Mouse (Mus musculus): ENCODE data around the gene Ptges2.

Ptges2 gene

GRCm38 (mm10) chr2:32436686-32437372 is 41.1 kb downstream of the Ptges2 start:
- DNase-seq (ENCODE audit: extremely low read depth, insufficient read length, low spot score) = peak; percentile 69

- DNase-seq (ENCODE audit: extremely low read depth, insufficient read length, low spot score) = no peak
These were observed 42.0 kb downstream of the Ptges2 start for GRCm38 (mm10) chr2:32437612-32438166.

DNA sequence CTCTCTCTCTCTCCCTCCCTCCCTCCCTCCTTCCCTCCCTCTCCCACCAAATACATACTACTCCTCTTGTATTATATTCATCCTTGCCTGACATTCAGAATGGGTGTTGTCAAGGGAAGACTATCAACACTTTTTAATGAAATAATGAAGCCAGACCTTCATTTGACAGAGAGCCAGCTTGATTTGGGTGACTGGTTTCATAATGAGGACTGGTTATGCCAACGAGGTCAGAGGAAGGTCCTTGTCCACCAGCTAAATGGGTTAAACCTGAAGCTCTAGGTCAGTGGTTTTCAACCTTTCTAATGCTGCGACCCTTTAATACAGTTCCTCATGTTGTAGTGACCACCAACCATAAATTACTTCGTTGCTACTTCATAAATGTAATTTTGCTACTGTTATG is 43.0 kb downstream of the Ptges2 start:
- DNase-seq (ENCODE audit: extremely low read depth, insufficient read length, low spot score) = no peak

DNA sequence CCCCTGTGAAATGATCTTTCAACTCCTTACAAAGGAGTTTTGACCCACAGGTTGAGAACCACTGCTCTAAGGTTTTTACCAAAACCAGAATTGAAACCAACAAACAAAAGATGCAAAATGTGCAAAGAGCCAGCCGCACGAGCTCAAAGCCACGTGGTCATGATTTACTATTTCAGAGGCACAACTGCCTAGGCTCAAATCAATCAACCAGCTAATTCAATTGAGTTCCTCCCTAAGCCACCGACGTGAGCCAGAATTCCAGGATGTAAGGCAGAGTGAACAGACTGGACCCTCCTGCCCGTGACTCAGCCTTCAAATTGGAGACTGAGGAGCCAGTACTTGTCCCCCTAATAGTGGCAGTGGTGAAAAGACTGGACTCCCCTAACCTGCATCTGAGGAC is 43.5 kb downstream of the Ptges2 start:
- no peak for DNase-seq (ENCODE audit: extremely low read depth, insufficient read length, low spot score)

GRCm38 (mm10) chr2:32440164-32440563 is 44.5 kb downstream of the Ptges2 start:
- DNase-seq (ENCODE audit: extremely low read depth, insufficient read length, low spot score) = no peak

- no peak for DNase-seq (ENCODE audit: extremely low read depth, insufficient read length, low spot score)
These were observed 44.9 kb downstream of the Ptges2 start for GRCm38 (mm10) chr2:32440632-32441031.

GRCm38 (mm10) chr2:32441550-32441949 is 45.9 kb downstream of the Ptges2 start:
- no peak for DNase-seq (ENCODE audit: extremely low read depth, insufficient read length, low spot score)

GRCm38 (mm10) chr2:32445535-32445934 is 49.8 kb downstream of the Ptges2 start:
- no peak for DNase-seq (ENCODE audit: extremely low read depth, insufficient read length, low spot score)

GRCm38 (mm10) chr2:32447264-32447936 is 51.7 kb downstream of the Ptges2 start:
- no peak for DNase-seq (ENCODE audit: extremely low read depth, insufficient read length, low spot score)

DNA sequence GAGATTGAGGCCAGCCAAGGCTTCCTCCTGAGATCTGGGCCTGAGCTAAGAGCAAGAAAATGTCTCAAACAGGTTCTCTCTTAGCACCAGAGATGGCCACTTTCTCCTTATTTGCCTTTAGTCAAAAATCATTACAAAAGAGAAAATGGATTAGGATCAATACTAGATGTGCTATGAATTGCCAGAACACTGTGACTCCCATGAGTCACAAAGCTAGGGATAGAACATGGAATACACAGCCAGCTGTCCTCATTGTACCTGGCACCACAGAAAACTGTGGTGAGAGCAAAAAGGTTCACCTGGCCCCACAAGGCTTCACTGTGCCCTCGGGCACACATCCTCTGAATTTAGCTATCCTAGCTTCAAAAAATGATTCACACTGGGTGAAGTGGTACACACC is 52.8 kb downstream of the Ptges2 start:
- no peak for DNase-seq (ENCODE audit: extremely low read depth, insufficient read length, low spot score)

- DNase-seq (ENCODE audit: extremely low read depth, insufficient read length, low spot score) = no peak
These were observed 54.4 kb downstream of the Ptges2 start, which contains the start of gene Naif1 for GRCm38 (mm10) chr2:32449761-32450754. TSS of gene Naif1 (plus strand) at chr2:32450457.

DNA sequence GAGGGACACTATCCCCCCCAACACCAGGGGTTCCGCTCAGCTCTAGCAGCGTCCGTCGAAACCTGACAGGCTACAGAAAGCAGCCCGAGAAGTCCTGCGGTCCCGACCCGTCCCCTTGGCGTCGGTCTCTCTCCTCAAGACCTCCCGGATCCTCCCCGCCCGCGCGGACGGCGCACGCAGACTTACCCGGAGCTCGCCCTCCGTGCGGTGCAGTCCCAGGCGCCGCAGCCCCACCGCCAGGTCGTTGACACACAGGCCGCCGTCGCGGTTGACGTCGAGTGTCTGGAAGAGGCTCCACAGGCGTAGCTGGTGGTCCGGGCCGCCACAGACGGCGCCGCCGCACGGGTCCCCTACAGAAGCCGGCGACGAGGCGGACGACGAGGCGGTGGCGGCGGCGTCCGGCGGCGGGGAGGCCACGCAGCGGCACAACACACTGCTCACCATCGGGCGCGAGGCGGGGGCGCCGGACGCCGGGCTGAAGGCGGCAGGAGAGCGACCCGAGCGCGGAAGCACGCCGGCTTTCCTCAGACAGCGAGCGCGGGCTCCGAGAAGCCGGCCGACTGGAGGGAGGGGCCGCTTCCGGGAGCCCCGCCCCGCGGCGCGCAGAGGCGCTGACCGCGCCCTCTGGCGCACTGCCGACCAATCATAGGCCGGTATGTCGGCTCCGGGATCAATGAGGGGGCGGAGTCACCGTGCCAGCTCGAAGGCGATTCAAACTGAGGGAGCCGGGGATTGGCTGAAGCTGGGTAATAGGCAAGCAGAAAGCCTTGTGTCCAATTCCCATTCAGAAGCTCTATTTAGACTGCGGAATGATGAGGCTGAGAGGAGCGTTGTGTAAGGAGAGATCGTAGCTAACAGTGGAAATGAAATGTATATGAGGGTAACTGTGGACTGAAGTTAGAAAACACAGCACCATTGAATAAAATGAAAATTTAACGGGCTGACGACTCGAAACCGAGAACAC is 55.5 kb downstream of the Ptges2 start, which contains the start of gene Slc25a25:
Slc25a25 (minus strand) TSS at position 565 of the 964 bp plus-strand sequence.
- peak; percentile 95 for DNase-seq (ENCODE audit: extremely low read depth, insufficient read length, low spot score)

GRCm38 (mm10) chr2:32451870-32452372 is 56.2 kb downstream of the Ptges2 start:
- peak; percentile 97 for DNase-seq (ENCODE audit: extremely low read depth, insufficient read length, low spot score)

- DNase-seq (ENCODE audit: extremely low read depth, insufficient read length, low spot score) = peak; percentile 44
These were observed 56.8 kb downstream of the Ptges2 start for GRCm38 (mm10) chr2:32452441-32452971.

DNA sequence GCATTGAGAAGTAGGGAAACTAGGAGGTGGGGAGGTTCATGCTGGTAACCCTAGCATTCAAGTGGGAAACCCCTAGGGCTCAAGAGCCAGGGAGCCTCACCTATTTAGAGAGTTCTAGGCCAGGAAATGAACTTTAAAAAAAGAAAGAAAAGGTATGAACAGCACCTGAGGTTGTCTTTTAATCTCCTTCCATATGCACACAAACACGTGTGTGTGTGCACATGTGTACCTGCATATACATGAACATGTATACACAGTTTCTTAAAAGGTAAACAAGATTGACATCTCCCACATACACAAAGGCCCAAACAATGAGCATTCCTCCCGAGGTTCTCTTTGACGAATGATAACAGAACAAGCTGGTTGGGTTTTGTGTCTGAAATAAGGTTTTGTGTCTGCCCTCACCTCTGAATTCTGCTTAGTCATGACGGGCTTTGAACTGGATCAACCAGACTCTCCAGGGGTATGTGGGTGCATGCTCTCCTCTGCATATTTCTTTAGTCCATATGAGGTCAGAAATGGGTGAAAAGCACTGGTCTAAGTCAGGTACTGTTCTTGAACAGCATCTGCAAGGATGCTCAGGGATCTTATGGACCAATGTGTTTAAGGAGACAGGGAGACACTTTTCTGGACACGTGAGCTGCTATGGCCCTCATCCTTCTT is 58.1 kb downstream of the Ptges2 start:
- DNase-seq (ENCODE audit: extremely low read depth, insufficient read length, low spot score) = no peak

DNA sequence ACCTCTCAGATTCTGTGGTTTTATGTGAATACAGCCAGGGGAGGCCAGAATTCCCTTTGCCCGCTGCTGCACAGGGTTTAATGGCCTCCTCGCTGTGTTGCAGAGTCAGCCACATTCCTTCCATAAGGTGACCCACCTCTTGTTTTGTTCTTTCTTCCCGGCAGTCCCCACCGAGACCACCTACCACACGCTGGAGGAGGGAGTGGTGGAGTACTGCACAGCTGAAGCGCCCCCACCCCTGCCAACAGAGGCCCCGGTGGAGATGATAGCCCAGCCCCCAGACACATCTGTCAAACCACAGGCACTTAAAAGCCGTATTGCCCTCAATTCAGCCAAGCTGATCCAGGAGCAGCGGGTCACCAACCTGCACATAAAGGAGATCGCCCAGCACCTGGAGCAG is 58.9 kb downstream of the Ptges2 start:
- DNase-seq (ENCODE audit: extremely low read depth, insufficient read length, low spot score) = no peak

DNA sequence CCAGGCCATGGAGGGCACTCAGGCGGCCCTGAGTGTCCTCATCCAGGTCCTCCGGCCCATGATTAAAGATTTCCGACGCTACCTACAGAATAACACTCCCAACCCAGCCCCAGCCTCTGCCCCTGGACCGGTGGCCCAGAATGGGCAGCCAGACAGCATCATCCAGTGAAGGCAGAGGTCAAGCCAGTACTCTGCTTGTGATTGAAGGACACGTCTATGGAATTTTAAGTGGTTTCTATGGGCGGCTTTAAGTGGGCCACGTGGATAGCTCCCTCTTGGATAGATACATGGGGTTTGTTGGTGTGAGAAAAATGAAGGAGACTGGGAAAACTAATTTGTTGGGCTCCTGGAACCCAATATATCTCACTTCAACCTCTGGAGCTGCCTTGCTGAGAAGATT is 59.4 kb downstream of the Ptges2 start:
- DNase-seq (ENCODE audit: extremely low read depth, insufficient read length, low spot score) = no peak

All from 3134 (cell line).